ENCODE assay signal across 9 mouse cellular contexts in genomic region chr5:34191021-34191420, GRCm38 (mm10). TPM values are rescaled to one million over a fixed set of nuclear protein-coding genes. Genes with fewer than 3 reads are reported as not detected.
DNase-seq lines count a peak whose midpoint lies in the region; ATAC-seq and TF ChIP-seq lines count a peak whose summit lies in the region.
"Had no signal": no experiment of that assay in that cellular context is flagged by ENCODE, and none has a peak within 500 bp of the region (broad histone marks: within the 10 kb centered on the region; RNA-seq: fewer than 3 reads in every experiment).

No protein-coding gene starts in this region.

- intact Hi-C loops in left cerebral cortex, adult 2 months (cut with DNase I) = no loop called here

- H3K27ac ChIP-seq in left cerebral cortex, adult 2 months = peak overlapping the region; percentile 22
- H3K27ac ChIP-seq: hindbrain, embryonic 10.5 days had no signal

- no peak overlapping the region for H3K4me3 ChIP-seq in left cerebral cortex, adult 2 months
- H3K4me3 ChIP-seq: hindbrain, embryonic 10.5 days had no signal

- no peak for TF ChIP-seq CTCF in left cerebral cortex, adult 2 months (IDR thresholded peaks at IDR 0.05)

- no peak for ATAC-seq in monocyte, adult 5-6 weeks (replicated peaks; ENCODE audit: insufficient number of reproducible peaks, low FRiP score, low TSS enrichment, poor library complexity, severe bottlenecking)

- DNase-seq in cerebellum, adult 9-11 months = peak; percentile 62
- DNase-seq in cerebellum, adult 8-10 months = no peak
- DNase-seq in left cerebral cortex, adult 2 months (ENCODE audit: extremely low spot score in 1 of 2, low spot score in 2 of 2) = no peak
- no peak for DNase-seq in left cerebral cortex, adult 8-10 months (ENCODE audit: low spot score in 2 of 2)
- peak; percentile 13 for DNase-seq in induced T-regulatory cell, adult 2 months (ENCODE audit: low read depth)
- DNase-seq in lung, postnatal 25 days (ENCODE audit: low spot score) = peak; percentile 88
- DNase-seq in natural killer cell, adult 2 months (ENCODE audit: low spot score in 2 of 2) = no peak

RNA-seq across cellular contexts. Expression of gene Mxd4, which starts 3.5 kb away (rescaled TPM):
- total RNA-seq in left cerebral cortex, adult 2 months (2021) = 10 to 100 TPM; 82.6 to 91.1 TPM
- 10 to 100 TPM; 68.7 to 79.4 (median 72.7) TPM for total RNA-seq in left cerebral cortex, adult 8-10 months (2022)
- 43.8 to 81.5 TPM (median 57.1 TPM) in 3 replicates for total RNA-seq in monocyte, adult 5-6 weeks (2017)

RNA-seq across cellular contexts. Expression of gene Haus3, which starts 21.7 kb away (rescaled TPM):
- total RNA-seq in left cerebral cortex, adult 2 months (2021) = 1 to 10 TPM; 7.7 to 8.5 TPM
- total RNA-seq in left cerebral cortex, adult 8-10 months (2022) = 10 to 100 TPM in 1 of 4 experiments, 1 to 10 TPM in 3; 7.1 to 12.4 (median 7.4) TPM
- 107 to 199 TPM (median 133 TPM) in 3 replicates for total RNA-seq in monocyte, adult 5-6 weeks (2017)

RNA-seq across cellular contexts. Expression of gene Poln, which starts 21.8 kb away (rescaled TPM):
- total RNA-seq in left cerebral cortex, adult 2 months (2021) = 1 to 10 TPM; 2.1 to 2.3 TPM
- 1 to 10 TPM in 2 of 4 experiments, under 1 TPM in 2; 0.80 to 2.5 (median 1.3) TPM for total RNA-seq in left cerebral cortex, adult 8-10 months (2022)
- 2.1 TPM in 1 of 3 replicates, not detected in the others for total RNA-seq in monocyte, adult 5-6 weeks (2017)

Comparison
In these comparisons a context has a peak if more than half of its experiments do, and no peak if none do; other contexts are left out.
1. DNase-seq: peak in cerebellum, adult 9-11 months (single experiment), induced T-regulatory cell, adult 2 months (single experiment) and lung, postnatal 25 days (single experiment); none in cerebellum, adult 8-10 months (single experiment), left cerebral cortex, adult 2 months (0 of 2), left cerebral cortex, adult 8-10 months (0 of 2) and natural killer cell, adult 2 months (0 of 2).